Mouse (Mus musculus) hindbrain, embryonic 12.5 days (tissue): ENCODE data around the gene Cdkl1. TPM values are rescaled to one million over a fixed set of nuclear protein-coding genes. Genes with fewer than 3 reads are reported as not detected.
A peak's percentile ranks its signal among the peaks of the same experiment; 100 is the strongest.

Experiments used
- ATAC-seq: fragments of 200-750 bp; cut with Nextera tagmentation; 2 replicates; pipeline ENCODE4 v1.8.0; 2017; ENCODE audit warnings: moderate TSS enrichment; ENCODE audit not compliant: low FRiP score
- H3K27ac ChIP-seq: fragments of 300-500 bp; sonication (generic); 2 replicates; pipeline ENCODE4 v1.5.1; 2016; ENCODE audit warnings: mild to moderate bottlenecking
- H3K27me3 ChIP-seq: fragments of 300-500 bp; sonication (generic); 2 replicates; pipeline ENCODE4 v1.6.1; 2016; ENCODE audit warnings: mild to moderate bottlenecking
- H3K36me3 ChIP-seq: fragments of 300-500 bp; sonication (generic); 2 replicates; pipeline ENCODE4 v1.6.1; 2016; ENCODE audit warnings: mild to moderate bottlenecking
- H3K4me1 ChIP-seq: fragments of 300-500 bp; sonication (generic); 2 replicates; pipeline ENCODE4 v1.6.1; 2016
- H3K4me2 ChIP-seq: fragments of 300-500 bp; sonication (generic); replicated peaks from 2 replicates; pipeline ENCODE4 v1.6.1; 2016; ENCODE audit warnings: mild to moderate bottlenecking
- H3K4me3 ChIP-seq: fragments of 300-500 bp; sonication (generic); 2 replicates; pipeline ENCODE4 v1.5.1; 2016; ENCODE audit warnings: mild to moderate bottlenecking
- H3K9ac ChIP-seq: fragments of 300-500 bp; sonication (generic); 2 replicates; pipeline ENCODE4 v1.6.1; 2016; ENCODE audit warnings: mild to moderate bottlenecking, moderate library complexity
- H3K9me3 ChIP-seq: fragments of 300-500 bp; sonication (generic); replicated peaks from 2 replicates; pipeline ENCODE4 v1.6.1; 2016; ENCODE audit warnings: mild to moderate bottlenecking
- WGBS: fragments of 180-500 bp; shearing (Covaris S2); methylation state at CpG from one replicate; pipeline ENCODE4 v1.1.7; 2016; 5-methylcytosine and 5-hydroxymethylcytosine counted together
- polyA plus RNA-seq: library from polyadenylated mRNA; unstranded; fragments of >200 nt; fragmentation: Nextera tagmentation; extraction: Ambion mirVana; gene quantifications from 2 replicates; pipeline ENCODE4 v1.2.1, GENCODE M21; 2016

Cdkl1 gene
- 1.5 and 1.6 TPM in 2 replicates for polyA plus RNA-seq

DNA sequence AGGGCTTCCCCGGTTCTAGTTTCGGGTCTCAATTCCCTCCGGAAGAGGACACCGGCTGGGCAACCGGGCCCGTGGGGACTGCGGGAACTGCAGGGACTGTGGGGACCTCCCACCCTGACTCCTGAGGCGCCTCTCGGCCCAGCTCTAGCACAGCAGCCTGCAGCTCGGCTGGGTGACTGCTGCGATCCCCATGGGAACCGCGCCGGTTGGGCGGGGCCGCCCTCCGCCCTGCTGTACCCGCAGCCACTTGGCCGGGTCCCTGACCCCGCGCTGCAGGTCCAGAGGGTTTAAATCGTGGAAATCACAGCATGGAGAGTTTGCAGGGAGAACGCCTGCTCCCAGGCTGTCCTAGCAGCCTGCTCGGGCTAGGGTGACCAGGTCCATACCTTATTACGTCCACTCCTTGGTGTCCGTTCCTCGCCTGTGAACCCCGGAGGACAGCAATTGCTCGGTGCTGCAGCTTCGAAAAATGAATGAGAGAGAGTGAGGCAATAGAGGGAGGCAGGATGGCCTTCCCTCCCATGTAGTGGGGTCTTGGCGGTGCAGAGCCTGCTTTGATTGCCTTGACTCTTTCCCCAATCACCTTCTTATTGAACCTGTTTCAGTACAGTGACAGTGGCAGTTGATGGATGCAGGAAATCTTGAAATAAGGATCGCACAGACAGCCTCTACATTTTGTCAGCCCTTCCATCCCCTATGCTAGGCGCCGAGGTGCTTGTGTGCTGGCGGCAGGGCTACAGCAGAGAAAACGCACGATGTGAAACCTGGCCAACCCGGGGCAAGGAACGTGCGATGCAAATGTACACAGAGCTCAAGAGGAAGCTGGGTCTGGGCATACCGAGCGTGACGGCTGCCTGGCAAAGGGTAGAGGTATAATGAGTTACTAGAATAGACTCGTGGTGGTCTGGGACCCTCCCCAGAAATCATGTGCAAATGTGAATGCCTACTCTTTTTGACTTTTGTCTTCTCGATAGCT is at the start of gene Cdkl1:
Cdkl1 (minus strand) TSS at position 738 of the 976 bp plus-strand sequence.
- peaks cover 13% of the 10 kb centered on the region for H3K4me1 ChIP-seq
- peak within 1 kb of the TSS; percentile 62 for H3K9ac ChIP-seq
- peak; percentile 84 for ATAC-seq
- H3K27ac ChIP-seq = no peak within 1 kb of the TSS
- WGBS = 1% methylated on average over 45 of the region's 45 CpGs
- no peaks in the 10 kb centered on the region for H3K9me3 ChIP-seq
- H3K4me2 ChIP-seq = peak within 1 kb of the TSS; percentile 98
- H3K4me3 ChIP-seq = peak within 1 kb of the TSS; percentile 53
- no peaks in the 10 kb centered on the region for H3K36me3 ChIP-seq
- H3K27me3 ChIP-seq = peaks cover 10% of the 10 kb centered on the region; the same call in 1 of the 2 replicates

DNA sequence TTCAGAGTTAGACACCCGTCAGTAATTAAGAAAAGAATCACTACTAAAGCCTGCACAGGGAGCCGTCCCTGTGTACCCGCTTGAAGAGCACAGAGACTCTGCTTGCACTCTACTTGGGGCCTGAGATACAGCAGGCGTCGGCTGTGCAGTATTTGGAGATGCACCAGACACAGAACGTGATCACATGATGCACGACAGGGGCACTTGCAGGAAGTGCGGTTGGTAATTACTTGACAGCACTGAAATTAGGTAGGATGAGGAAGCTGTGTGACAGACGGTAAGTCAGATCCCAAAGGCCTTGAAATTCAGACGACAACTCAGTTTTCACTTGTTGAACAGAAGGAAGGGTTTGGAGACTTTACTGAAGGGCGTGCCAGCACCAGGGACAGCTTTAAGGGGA is 47.3 kb upstream of the Cdkl1 start:
- no peak overlapping the region for H3K4me3 ChIP-seq
- no peaks in the 10 kb centered on the region for H3K9me3 ChIP-seq
- peaks cover 37% of the 10 kb centered on the region for H3K36me3 ChIP-seq
- H3K4me2 ChIP-seq = no peak overlapping the region
- no peaks in the 10 kb centered on the region for H3K4me1 ChIP-seq
- H3K27me3 ChIP-seq = no peaks in the 10 kb centered on the region
- ATAC-seq = no peak
- 87% methylated on average over 11 of the region's 11 CpGs for WGBS
- no peak overlapping the region for H3K27ac ChIP-seq
- no peak overlapping the region for H3K9ac ChIP-seq

- no peak overlapping the region for H3K9ac ChIP-seq
- H3K4me2 ChIP-seq = no peak overlapping the region
- ATAC-seq = no peak
- no peak overlapping the region for H3K4me3 ChIP-seq
- H3K27ac ChIP-seq = no peak overlapping the region
- no peaks in the 10 kb centered on the region for H3K27me3 ChIP-seq
- WGBS = 87% methylated on average over 12 of the region's 12 CpGs
- peaks cover 36% of the 10 kb centered on the region for H3K36me3 ChIP-seq
- no peaks in the 10 kb centered on the region for H3K9me3 ChIP-seq
- no peaks in the 10 kb centered on the region for H3K4me1 ChIP-seq
These were observed 43.0 kb upstream of the Cdkl1 start for GRCm38 (mm10) chr12:69833982-69834604.

GRCm38 (mm10) chr12:69831239-69831910 is 40.3 kb upstream of the Cdkl1 start:
- no peaks in the 10 kb centered on the region for H3K9me3 ChIP-seq
- H3K36me3 ChIP-seq = peaks cover 40% of the 10 kb centered on the region
- no peak overlapping the region for H3K4me3 ChIP-seq
- ATAC-seq = no peak
- H3K27ac ChIP-seq = no peak overlapping the region
- H3K9ac ChIP-seq = no peak overlapping the region
- no peak overlapping the region for H3K4me2 ChIP-seq
- no peaks in the 10 kb centered on the region for H3K27me3 ChIP-seq
- WGBS = 96% methylated on average over 9 of the region's 9 CpGs
- H3K4me1 ChIP-seq = no peaks in the 10 kb centered on the region

DNA sequence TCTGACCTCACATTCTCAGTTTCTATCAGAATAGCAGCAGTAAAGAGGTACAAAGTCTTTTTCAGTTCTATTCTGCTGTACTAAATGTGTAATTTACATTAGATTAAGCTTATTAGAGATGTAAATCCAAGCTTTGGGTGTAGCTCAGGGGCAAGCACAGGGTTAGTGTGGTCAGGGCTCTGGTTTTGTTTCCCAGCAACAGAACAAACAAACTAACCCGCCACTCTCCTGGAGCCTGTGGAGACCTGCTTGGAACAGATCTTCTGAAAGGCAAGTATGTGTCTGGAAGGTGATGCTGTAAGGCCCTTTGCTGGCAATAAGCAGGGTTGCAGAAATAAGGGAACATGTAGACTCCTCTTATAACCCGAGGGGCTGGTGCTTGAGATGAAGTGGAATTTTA is 37.1 kb upstream of the Cdkl1 start:
- Histone ChIP-seq H3K9ac (no peak overlapping the region), H3K27ac (no peak overlapping the region), H3K4me1 (no peaks in the 10 kb centered on the region), H3K4me3 (no peak overlapping the region), H3K4me2 (no peak overlapping the region), H3K9me3 (no peaks in the 10 kb centered on the region), H3K36me3 (peaks cover 44% of the 10 kb centered on the region), H3K27me3 (no peaks in the 10 kb centered on the region)
- 62% methylated on average over 2 of the region's 2 CpGs for whole genome bisulfite sequencing
- ATAC-seq = no peak

DNA sequence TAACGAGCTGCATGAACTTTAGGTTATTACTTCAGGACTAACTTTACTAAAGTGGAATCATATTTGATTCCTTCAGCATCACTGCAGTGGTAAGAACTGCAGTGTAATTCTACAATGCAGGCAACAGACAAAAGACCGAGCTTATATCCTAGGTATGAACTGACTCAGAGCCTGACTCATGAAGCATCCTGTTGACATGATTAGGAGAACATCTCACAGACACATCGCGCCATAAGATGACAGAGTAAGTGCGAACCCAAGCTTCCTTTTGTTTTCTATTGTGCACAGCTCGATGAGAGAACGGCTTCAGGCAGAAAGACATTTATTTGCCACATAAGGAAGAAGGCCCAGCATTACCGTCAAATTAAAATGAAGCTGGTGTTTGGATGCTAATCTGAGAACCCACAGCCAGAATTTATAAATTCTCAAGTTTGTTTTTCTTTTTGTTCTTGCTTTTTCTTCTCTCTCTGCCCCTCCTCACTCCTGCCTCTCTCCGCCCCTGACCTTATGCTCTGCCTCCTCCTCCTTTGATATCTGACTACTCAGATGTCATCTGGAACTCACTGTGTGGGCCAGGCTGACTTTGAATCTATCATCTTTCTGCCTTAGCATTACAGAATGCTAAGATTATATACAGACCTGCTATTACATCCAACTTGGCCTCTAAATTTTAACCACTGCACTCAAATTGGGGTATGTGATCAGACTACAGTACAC is 34.0 kb upstream of the Cdkl1 start:
- no peak overlapping the region for H3K4me3 ChIP-seq
- peaks cover 65% of the 10 kb centered on the region for H3K36me3 ChIP-seq
- no peak overlapping the region for H3K27ac ChIP-seq
- no peaks in the 10 kb centered on the region for H3K4me1 ChIP-seq
- no peaks in the 10 kb centered on the region for H3K27me3 ChIP-seq
- no peak for ATAC-seq
- H3K9me3 ChIP-seq = no peaks in the 10 kb centered on the region
- no peak overlapping the region for H3K9ac ChIP-seq
- no peak overlapping the region for H3K4me2 ChIP-seq
- 84% methylated on average over 9 of the region's 9 CpGs for WGBS

- peaks cover 66% of the 10 kb centered on the region for H3K36me3 ChIP-seq
- no peak overlapping the region for H3K27ac ChIP-seq
- no peak overlapping the region for H3K4me2 ChIP-seq
- no peaks in the 10 kb centered on the region for H3K9me3 ChIP-seq
- H3K4me1 ChIP-seq = no peaks in the 10 kb centered on the region
- no peak for ATAC-seq
- H3K4me3 ChIP-seq = no peak overlapping the region
- 36% methylated on average over 6 of the region's 6 CpGs for WGBS
- no peak overlapping the region for H3K9ac ChIP-seq
- no peaks in the 10 kb centered on the region for H3K27me3 ChIP-seq
These were observed 23.2 kb upstream of the Cdkl1 start for GRCm38 (mm10) chr12:69814272-69814671.

- Histone ChIP-seq H3K27ac (no peak overlapping the region), H3K27me3 (no peaks in the 10 kb centered on the region), H3K4me3 (no peak overlapping the region), H3K4me2 (no peak overlapping the region), H3K9me3 (no peaks in the 10 kb centered on the region), H3K36me3 (peaks cover 65% of the 10 kb centered on the region), H3K9ac (no peak overlapping the region), H3K4me1 (no peaks in the 10 kb centered on the region)
- 58% methylated on average over 2 of the region's 2 CpGs for WGBS
- no peak for ATAC-seq
These were observed 22.5 kb upstream of the Cdkl1 start for GRCm38 (mm10) chr12:69813596-69813995.

GRCm38 (mm10) chr12:69812986-69813385 is 21.9 kb upstream of the Cdkl1 start:
- Histone ChIP-seq H3K4me1 (no peaks in the 10 kb centered on the region), H3K27ac (no peak overlapping the region), H3K4me2 (no peak overlapping the region), H3K27me3 (no peaks in the 10 kb centered on the region), H3K36me3 (peaks cover 59% of the 10 kb centered on the region), H3K9ac (no peak overlapping the region), H3K9me3 (no peaks in the 10 kb centered on the region), H3K4me3 (no peak overlapping the region)
- ATAC-seq = no peak
- 77% methylated on average over 3 of the region's 3 CpGs for WGBS

DNA sequence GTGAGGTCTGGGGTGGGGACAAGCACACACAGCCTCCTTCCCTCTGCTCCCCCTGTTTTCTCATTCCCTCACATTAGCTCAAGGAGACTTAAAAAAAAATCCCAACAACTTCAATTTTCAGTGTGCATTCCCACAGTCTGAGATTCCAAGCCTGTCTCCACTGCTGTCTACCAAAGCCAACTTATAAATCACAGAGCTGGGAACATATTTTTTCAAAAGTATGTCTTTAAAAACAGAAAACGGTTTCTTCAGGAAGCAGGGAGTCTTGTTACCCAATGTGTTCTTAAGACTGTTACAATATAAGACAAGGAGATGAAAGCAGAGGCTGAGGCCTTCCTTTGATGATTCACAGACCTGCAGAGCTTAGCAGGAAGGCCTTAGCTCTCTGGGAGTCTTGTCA is 20.9 kb upstream of the Cdkl1 start:
- no peaks in the 10 kb centered on the region for H3K27me3 ChIP-seq
- H3K9me3 ChIP-seq = no peaks in the 10 kb centered on the region
- no peaks in the 10 kb centered on the region for H3K4me1 ChIP-seq
- H3K4me2 ChIP-seq = no peak overlapping the region
- no peak overlapping the region for H3K27ac ChIP-seq
- ATAC-seq = no peak
- H3K9ac ChIP-seq = no peak overlapping the region
- peaks cover 50% of the 10 kb centered on the region for H3K36me3 ChIP-seq
- H3K4me3 ChIP-seq = no peak overlapping the region
- 56% methylated on average over 1 of the region's 1 CpGs for WGBS

- Histone ChIP-seq H3K9me3 (no peaks in the 10 kb centered on the region), H3K27ac (no peak overlapping the region), H3K9ac (no peak overlapping the region), H3K36me3 (peaks cover 44% of the 10 kb centered on the region), H3K4me3 (no peak overlapping the region), H3K4me2 (no peak overlapping the region), H3K4me1 (no peaks in the 10 kb centered on the region), H3K27me3 (no peaks in the 10 kb centered on the region)
- WGBS = 84% methylated on average over 3 of the region's 3 CpGs
- ATAC-seq = no peak
These were observed 18.4 kb upstream of the Cdkl1 start for GRCm38 (mm10) chr12:69809439-69809838.
